Mouse (Mus musculus): Measurements from ENCODE around the gene Tex33. TPM values are rescaled to one million over a fixed set of nuclear protein-coding genes. Genes with fewer than 3 reads are reported as not detected.
A peak's percentile ranks its signal among the peaks of the same experiment; 100 is the strongest.

Tex33 gene
- polyA plus RNA-seq, 1 experiment, result not detected

GRCm38 (mm10) chr15:78434896-78435520, 39.3 kb upstream of the Tex33 start:
- H3K27ac ChIP-seq (ENCODE audit: insufficient read depth, low read length), result no peak overlapping the region
- TF ChIP-seq CTCF (IDR thresholded peaks at IDR 0.05; ENCODE audit: borderline replicate concordance, insufficient read depth, low read length) (no peak), POLR2A (IDR thresholded peaks at IDR 0.05; ENCODE audit: low read depth, low read length) (no peak)
- no peak overlapping the region for H3K4me3 ChIP-seq (ENCODE audit: insufficient read depth, low read length)
- H3K4me1 ChIP-seq (ENCODE audit: control insufficient read depth, insufficient read depth, low read length), result peaks cover 3% of the 10 kb centered on the region

GRCm38 (mm10) chr15:78431541-78432121, 35.9 kb upstream of the Tex33 start:
- TF ChIP-seq CTCF (IDR thresholded peaks at IDR 0.05; ENCODE audit: borderline replicate concordance, insufficient read depth, low read length) (no peak), POLR2A (IDR thresholded peaks at IDR 0.05; ENCODE audit: low read depth, low read length) (no peak)
- Histone ChIP-seq H3K27ac (ENCODE audit: insufficient read depth, low read length) (no peak overlapping the region), H3K4me3 (ENCODE audit: insufficient read depth, low read length) (no peak overlapping the region), H3K4me1 (ENCODE audit: control insufficient read depth, insufficient read depth, low read length) (peaks cover 3% of the 10 kb centered on the region; the same call in 1 of the 2 replicates)

- no peak overlapping the region for H3K4me3 ChIP-seq (ENCODE audit: insufficient read depth, low read length)
- no peak overlapping the region for H3K27ac ChIP-seq (ENCODE audit: insufficient read depth, low read length)
- H3K4me1 ChIP-seq (ENCODE audit: control insufficient read depth, insufficient read depth, low read length), result peaks cover 3% of the 10 kb centered on the region; the same call in 1 of the 2 replicates
- TF ChIP-seq CTCF (IDR thresholded peaks at IDR 0.05; ENCODE audit: borderline replicate concordance, insufficient read depth, low read length), result no peak
- TF ChIP-seq POLR2A (IDR thresholded peaks at IDR 0.05; ENCODE audit: low read depth, low read length), result no peak
These were observed 35.2 kb upstream of the Tex33 start for GRCm38 (mm10) chr15:78430874-78431273.

- TF ChIP-seq CTCF (IDR thresholded peaks at IDR 0.05; ENCODE audit: borderline replicate concordance, insufficient read depth, low read length) (no peak), POLR2A (IDR thresholded peaks at IDR 0.05; ENCODE audit: low read depth, low read length) (no peak)
- peaks cover 3% of the 10 kb centered on the region; the same call in 1 of the 2 replicates for H3K4me1 ChIP-seq (ENCODE audit: control insufficient read depth, insufficient read depth, low read length)
- H3K4me3 ChIP-seq (ENCODE audit: insufficient read depth, low read length), result peak overlapping the region; percentile 63
These were observed 34.3 kb upstream of the Tex33 start for GRCm38 (mm10) chr15:78429871-78430622.

GRCm38 (mm10) chr15:78429139-78429459, 33.4 kb upstream of the Tex33 start:
- peak overlapping the region; percentile 63 for H3K4me3 ChIP-seq (ENCODE audit: insufficient read depth, low read length)
- H3K4me1 ChIP-seq (ENCODE audit: control insufficient read depth, insufficient read depth, low read length), result peaks cover 3% of the 10 kb centered on the region; the same call in 1 of the 2 replicates
- peak overlapping the region; percentile 32; the same call in 1 of the 2 replicates for H3K27ac ChIP-seq (ENCODE audit: insufficient read depth, low read length)
- TF ChIP-seq POLR2A (IDR thresholded peaks at IDR 0.05; ENCODE audit: low read depth, low read length) (peak; percentile 55), CTCF (IDR thresholded peaks at IDR 0.05; ENCODE audit: borderline replicate concordance, insufficient read depth, low read length) (no peak)

More at GRCm38 (mm10) chr15:78429871-78430622, 34.3 kb upstream of the Tex33 start:
- no peak overlapping the region for H3K27ac ChIP-seq (ENCODE audit: insufficient read depth, low read length)

- peak within 1 kb of the TSS; percentile 63 for H3K4me3 ChIP-seq (ENCODE audit: insufficient read depth, low read length)
- H3K27ac ChIP-seq (ENCODE audit: insufficient read depth, low read length), result peak within 1 kb of the TSS; percentile 32; the same call in 1 of the 2 replicates
- TF ChIP-seq POLR2A (IDR thresholded peaks at IDR 0.05; ENCODE audit: low read depth, low read length) (peak; percentile 65; the same call in 1 of the 2 replicates), CTCF (IDR thresholded peaks at IDR 0.05; ENCODE audit: borderline replicate concordance, insufficient read depth, low read length) (no peak)
- H3K4me1 ChIP-seq (ENCODE audit: control insufficient read depth, insufficient read depth, low read length), result peaks cover 3% of the 10 kb centered on the region; the same call in 1 of the 2 replicates
These were observed 32.9 kb upstream of the Tex33 start, which contains the start of gene Kctd17 for GRCm38 (mm10) chr15:78428391-78429138. Gene Kctd17, plus strand, starts transcription at chr15:78428564.

GRCm38 (mm10) chr15:78425230-78425629, 29.5 kb upstream of the Tex33 start:
- TF ChIP-seq POLR2A (IDR thresholded peaks at IDR 0.05; ENCODE audit: low read depth, low read length) (no peak), CTCF (IDR thresholded peaks at IDR 0.05; ENCODE audit: borderline replicate concordance, insufficient read depth, low read length) (no peak)
- Histone ChIP-seq H3K27ac (ENCODE audit: insufficient read depth, low read length) (no peak overlapping the region), H3K4me1 (ENCODE audit: control insufficient read depth, insufficient read depth, low read length) (peaks cover 2% of the 10 kb centered on the region; the same call in 1 of the 2 replicates), H3K4me3 (ENCODE audit: insufficient read depth, low read length) (no peak overlapping the region)

- TF ChIP-seq POLR2A (IDR thresholded peaks at IDR 0.05; ENCODE audit: low read depth, low read length), result no peak
- no peak for TF ChIP-seq CTCF (IDR thresholded peaks at IDR 0.05; ENCODE audit: borderline replicate concordance, insufficient read depth, low read length)
- Histone ChIP-seq H3K4me3 (ENCODE audit: insufficient read depth, low read length) (no peak overlapping the region), H3K27ac (ENCODE audit: insufficient read depth, low read length) (no peak overlapping the region), H3K4me1 (ENCODE audit: control insufficient read depth, insufficient read depth, low read length) (no peaks in the 10 kb centered on the region)
These were observed 28.8 kb upstream of the Tex33 start for GRCm38 (mm10) chr15:78424507-78424906.
